Mouse (Mus musculus) lung, postnatal 0 days (tissue): Measurements from ENCODE around the gene Lbp. TPM values are rescaled to one million over a fixed set of nuclear protein-coding genes. Genes with fewer than 3 reads are reported as not detected.

ENCODE experiments used
- ATAC-seq: fragments of 200-750 bp; cut with Nextera tagmentation; 2 replicates; pipeline ENCODE4 v1.8.0; 2017; ENCODE audit warnings: moderate library complexity
- DNase-seq: peaks from one replicate; pipeline ENCODE4 v3.0.0-alpha.2; 2016; ENCODE audit warnings: low spot score
- H3K27ac ChIP-seq: fragments of 300-500 bp; sonication (generic); 2 replicates; pipeline ENCODE4 v1.5.1; 2014; ENCODE audit warnings: antibody characterized with exemption, mild to moderate bottlenecking, low read length, mixed read lengths
- H3K27me3 ChIP-seq: fragments of 300-500 bp; sonication (generic); replicated peaks from 2 replicates; pipeline ENCODE4 v1.6.1; 2014; ENCODE audit warnings: low read length, mixed read lengths; ENCODE audit not compliant: insufficient read depth
- H3K36me3 ChIP-seq: fragments of 300-500 bp; sonication (generic); 2 replicates; pipeline ENCODE4 v1.6.1; 2014; ENCODE audit warnings: low read length, mixed read lengths; ENCODE audit not compliant: insufficient read depth
- H3K4me1 ChIP-seq: fragments of 300-500 bp; sonication (generic); 2 replicates; pipeline ENCODE4 v1.6.1; 2014; ENCODE audit warnings: antibody characterized with exemption, low read depth, low read length, mixed read lengths; ENCODE audit not compliant: insufficient read depth
- H3K4me2 ChIP-seq: fragments of 300-500 bp; sonication (generic); replicated peaks from 2 replicates; pipeline ENCODE4 v1.6.1; 2014; ENCODE audit warnings: low read depth, mild to moderate bottlenecking, low read length, moderate library complexity, mixed read lengths
- H3K4me3 ChIP-seq: fragments of 300-500 bp; sonication (generic); 2 replicates; pipeline ENCODE4 v1.5.1; 2014; ENCODE audit warnings: low read depth, low read length
- H3K9ac ChIP-seq: fragments of 300-500 bp; sonication (generic); replicated peaks from 2 replicates; pipeline ENCODE4 v1.6.1; 2014; ENCODE audit warnings: low read depth, mild to moderate bottlenecking
- H3K9me3 ChIP-seq: fragments of 300-500 bp; sonication (generic); 2 replicates; pipeline ENCODE4 v1.6.1; 2016; ENCODE audit warnings: low read length, mixed read lengths
- CTCF ChIP-seq: IDR thresholded peaks from 2 replicates; pipeline ENCODE4 v1.5.1; 2016; ENCODE audit warnings: antibody characterized with exemption, mild to moderate bottlenecking
- EP300 ChIP-seq: IDR thresholded peaks from 2 replicates; pipeline ENCODE4 v1.6.1; 2016; ENCODE audit warnings: antibody characterized with exemption, mild to moderate bottlenecking, control low read depth
- WGBS: fragments of 180-500 bp; shearing (Covaris S2); extraction: QIAGEN DNeasy Blood & Tissue Kit; methylation state at CpG from one replicate; pipeline ENCODE4 v1.1.7; 2014; 5-methylcytosine and 5-hydroxymethylcytosine counted together
- polyA plus RNA-seq: library from polyadenylated mRNA; unstranded; fragments of >200 nt; fragmentation: Nextera tagmentation; extraction: Ambion mirVana; gene quantifications from 2 replicates; pipeline ENCODE4 v1.2.1, GENCODE M21; 2015

Lbp gene
- polyA plus RNA-seq, 1 experiment from 2014 or later, result 42.1 TPM

GRCm38 (mm10) chr2:158369474-158370172 is 63.3 kb downstream of the Lbp start:
- no peaks in the 10 kb centered on the region for H3K9me3 ChIP-seq
- WGBS, result 83% methylated on average over 3 of the region's 3 CpGs
- H3K4me3 ChIP-seq, result no peak overlapping the region
- ATAC-seq, result no peak
- H3K27ac ChIP-seq, result no peak overlapping the region
- no peaks in the 10 kb centered on the region for H3K36me3 ChIP-seq
- peaks cover 4% of the 10 kb centered on the region; the same call in 1 of the 2 replicates for H3K4me1 ChIP-seq
- TF ChIP-seq CTCF (no peak), EP300 (no peak)
- no peak for DNase-seq
- no peaks in the 10 kb centered on the region for H3K27me3 ChIP-seq
- no peak overlapping the region for H3K4me2 ChIP-seq
- no peak overlapping the region for H3K9ac ChIP-seq

GRCm38 (mm10) chr2:158370173-158370550 is 63.9 kb downstream of the Lbp start:
- H3K4me1 ChIP-seq, result peaks cover 4% of the 10 kb centered on the region; the same call in 1 of the 2 replicates
- H3K27ac ChIP-seq, result no peak overlapping the region
- DNase-seq (peak; percentile 34), ATAC-seq (no peak)
- no peaks in the 10 kb centered on the region for H3K9me3 ChIP-seq
- no peak overlapping the region for H3K4me2 ChIP-seq
- H3K4me3 ChIP-seq, result no peak overlapping the region
- no peak overlapping the region for H3K9ac ChIP-seq
- H3K27me3 ChIP-seq, result no peaks in the 10 kb centered on the region
- 18% methylated on average over 5 of the region's 5 CpGs for WGBS
- no peaks in the 10 kb centered on the region for H3K36me3 ChIP-seq
- TF ChIP-seq EP300 (no peak), CTCF (no peak)

GRCm38 (mm10) chr2:158373061-158373460 is 66.8 kb downstream of the Lbp start:
- Histone ChIP-seq H3K9ac (no peak overlapping the region), H3K36me3 (no peaks in the 10 kb centered on the region), H3K27ac (no peak overlapping the region), H3K27me3 (peaks cover 6% of the 10 kb centered on the region; the same call in 1 of the 2 replicates), H3K9me3 (no peaks in the 10 kb centered on the region), H3K4me2 (no peak overlapping the region), H3K4me1 (peaks cover 4% of the 10 kb centered on the region; the same call in 1 of the 2 replicates), H3K4me3 (no peak overlapping the region)
- whole genome bisulfite sequencing, result 14% methylated on average over 5 of the region's 5 CpGs
- ATAC-seq, result peak; percentile 85
- TF ChIP-seq CTCF, result no peak
- DNase-seq, result peak; percentile 82

- DNase-seq, result peak; percentile 86
- peak; percentile 80 for ATAC-seq
- no peak overlapping the region for H3K4me3 ChIP-seq
- no peak overlapping the region for H3K4me2 ChIP-seq
- no peaks in the 10 kb centered on the region for H3K9me3 ChIP-seq
- 31% methylated on average over 7 of the region's 7 CpGs for WGBS
- H3K4me1 ChIP-seq, result peaks cover 4% of the 10 kb centered on the region; the same call in 1 of the 2 replicates
- no peak overlapping the region for H3K27ac ChIP-seq
- H3K9ac ChIP-seq, result no peak overlapping the region
- no peaks in the 10 kb centered on the region for H3K36me3 ChIP-seq
- TF ChIP-seq CTCF (no peak), EP300 (0 out of 2 replicates have a peak, but pooled peaks have one; percentile 22)
- H3K27me3 ChIP-seq, result peaks cover 6% of the 10 kb centered on the region; the same call in 1 of the 2 replicates
Measured at GRCm38 (mm10) chr2:158373516-158373915, 67.2 kb downstream of the Lbp start.

- WGBS, result under 1% methylated on average over 36 of the region's 36 CpGs
- H3K9ac ChIP-seq, result no peak within 1 kb of the TSS
- H3K4me1 ChIP-seq, result peaks cover 4% of the 10 kb centered on the region; the same call in 1 of the 2 replicates
- H3K4me3 ChIP-seq, result peak within 1 kb of the TSS; percentile 16; the same call in 1 of the 2 replicates
- TF ChIP-seq EP300 (no peak), CTCF (peak; percentile 70)
- no peak within 1 kb of the TSS for H3K27ac ChIP-seq
- H3K4me2 ChIP-seq, result peak within 1 kb of the TSS; percentile 48
- H3K36me3 ChIP-seq, result no peaks in the 10 kb centered on the region
- DNase-seq (peak; percentile 68), ATAC-seq (peak; percentile 18; the same call in 1 of the 2 replicates)
- H3K9me3 ChIP-seq, result no peaks in the 10 kb centered on the region
- H3K27me3 ChIP-seq, result peaks cover 6% of the 10 kb centered on the region; the same call in 1 of the 2 replicates
Measured at GRCm38 (mm10) chr2:158375443-158376122, 69.3 kb downstream of the Lbp start, which contains the start of gene Snhg11. TSS of gene Snhg11 (plus strand) at chr2:158375638.

GRCm38 (mm10) chr2:158376123-158376687 is 69.9 kb downstream of the Lbp start:
- WGBS, result 21% methylated on average over 12 of the region's 12 CpGs
- peaks cover 6% of the 10 kb centered on the region; the same call in 1 of the 2 replicates for H3K27me3 ChIP-seq
- H3K4me1 ChIP-seq, result peaks cover 4% of the 10 kb centered on the region; the same call in 1 of the 2 replicates
- 0 out of 2 replicates have a peak overlapping the region, but pooled peaks have one; percentile 48 for H3K4me2 ChIP-seq
- ATAC-seq (no peak), DNase-seq (no peak)
- no peaks in the 10 kb centered on the region for H3K9me3 ChIP-seq
- no peaks in the 10 kb centered on the region for H3K36me3 ChIP-seq
- H3K9ac ChIP-seq, result no peak overlapping the region
- no peak overlapping the region for H3K4me3 ChIP-seq
- no peak overlapping the region for H3K27ac ChIP-seq
- no peak for TF ChIP-seq EP300
- no peak for TF ChIP-seq CTCF
